Mouse (Mus musculus) limb, embryonic 11.5 days (tissue): ENCODE data around the gene Olfr986. TPM values are rescaled to one million over a fixed set of nuclear protein-coding genes. Genes with fewer than 3 reads are reported as not detected.

Experiments used
- polyA plus RNA-seq: library from polyadenylated mRNA; unstranded; fragments of >200 nt; fragmentation: Nextera tagmentation; extraction: Ambion mirVana; gene quantifications from 2 replicates; pipeline ENCODE4 v1.2.1, GENCODE M21; 2014

Olfr986 gene
- polyA plus RNA-seq, 1 experiment from 2014 or later = not detected

Other genes with a start within 250 kb of the Olfr986 start
- gene Olfr974, start 243.4 kb upstream of the Olfr986 start, polyA plus RNA-seq = not detected in 2 replicates
- 0.09 TPM in 1 of 2 replicates, not detected in the other for gene Olfr975, start 228.9 kb upstream of the Olfr986 start, polyA plus RNA-seq
- not detected in 2 replicates for gene Olfr976, start 219.8 kb upstream of the Olfr986 start, polyA plus RNA-seq
- not detected in 2 replicates for gene Olfr978, start 188.8 kb upstream of the Olfr986 start, polyA plus RNA-seq
- gene Olfr979, start 177.5 kb upstream of the Olfr986 start, polyA plus RNA-seq = not detected in 2 replicates
- gene Olfr980, start 171.3 kb upstream of the Olfr986 start, polyA plus RNA-seq = not detected in 2 replicates
- gene Olfr981, start 159.5 kb upstream of the Olfr986 start, polyA plus RNA-seq = not detected in 2 replicates
- not detected in 2 replicates for gene Olfr982, start 107.1 kb upstream of the Olfr986 start, polyA plus RNA-seq
- not detected in 2 replicates for gene Olfr983, start 87.3 kb upstream of the Olfr986 start, polyA plus RNA-seq
- gene Olfr984, start 66.7 kb upstream of the Olfr986 start, polyA plus RNA-seq = not detected in 2 replicates
- gene Olfr985, start 50.7 kb upstream of the Olfr986 start, polyA plus RNA-seq = not detected in 2 replicates
- gene Tmem225, start 32.8 kb upstream of the Olfr986 start, polyA plus RNA-seq = not detected in 2 replicates
- gene Zfp202, start 11.4 kb downstream of the Olfr986 start, polyA plus RNA-seq = 6.2 and 7.9 TPM in 2 replicates
- gene Scn3b, start 88.3 kb downstream of the Olfr986 start, polyA plus RNA-seq = 0.15 and 0.35 TPM in 2 replicates